Mouse (Mus musculus) ES-E14 (cell line): Measurements from ENCODE around the gene Ppp4r3a. TPM values are rescaled to one million over a fixed set of nuclear protein-coding genes. Genes with fewer than 3 reads are reported as not detected.

Experiments used
- DNase-seq: peaks from one replicate; pipeline ENCODE4 v3.0.0-alpha.2; 2013; ENCODE audit warnings: low read depth, low spot score
- H3K27ac ChIP-seq: 2 replicates; pipeline ENCODE4 v1.5.1; 2012; ENCODE audit warnings: low read depth, mild to moderate bottlenecking, low read length, moderate library complexity, mixed read lengths; ENCODE audit not compliant: poor library complexity, insufficient read depth, severe bottlenecking
- H3K36me3 ChIP-seq: 2 replicates; pipeline ENCODE4 v1.6.1; 2012; ENCODE audit warnings: mild to moderate bottlenecking, low read length, moderate library complexity, mixed read lengths; ENCODE audit not compliant: control insufficient read depth, poor library complexity, insufficient read depth, severe bottlenecking
- H3K4me1 ChIP-seq, 2 experiments: fragments of 150-350 bp in 1 of 2; sonication (generic) in 1 of 2; 2 replicates each; pipeline ENCODE4 v1.6.1; 2012; ENCODE audit warnings: low read length in 2 of 2, mild to moderate bottlenecking in 1 of 2, mixed read lengths in 1 of 2; ENCODE audit not compliant: control insufficient read depth in 2 of 2, insufficient read depth in 2 of 2, poor library complexity in 1 of 2
- H3K4me3 ChIP-seq, 2 experiments: fragments of 150-350 bp in 1 of 2; sonication (generic) in 1 of 2; 2 replicates each; pipeline ENCODE4 v1.5.1; 2012; ENCODE audit warnings: low read length in 2 of 2, low read depth in 1 of 2, mild to moderate bottlenecking in 1 of 2, mixed read lengths in 1 of 2; ENCODE audit not compliant: insufficient read depth in 1 of 2, poor library complexity in 1 of 2, severe bottlenecking in 1 of 2
- H3K9ac ChIP-seq: 2 replicates; pipeline ENCODE4 v1.6.1; 2012; ENCODE audit warnings: low read depth, mild to moderate bottlenecking, low read length, mixed read lengths; ENCODE audit not compliant: poor library complexity, insufficient read depth, severe bottlenecking
- H3K9me3 ChIP-seq: fragments of 150-350 bp; sonication (generic); 2 replicates; pipeline ENCODE4 v1.6.1; 2012; ENCODE audit warnings: low read depth, mild to moderate bottlenecking, low read length; ENCODE audit not compliant: control insufficient read depth, insufficient read depth
- CHD2 ChIP-seq: IDR thresholded peaks from 2 replicates; pipeline ENCODE4 v1.6.1; 2014; ENCODE audit warnings: mild to moderate bottlenecking, low read depth, low read length, inconsistent platforms
- HCFC1 ChIP-seq: IDR thresholded peaks from 2 replicates; pipeline ENCODE4 v1.6.1; 2012; ENCODE audit warnings: low read length, inconsistent platforms, borderline replicate concordance; ENCODE audit not compliant: insufficient read depth
- MAFK ChIP-seq: IDR thresholded peaks from 2 replicates; pipeline ENCODE4 v1.6.1; 2014; ENCODE audit warnings: mild to moderate bottlenecking, low read depth, low read length, inconsistent platforms; ENCODE audit not compliant: insufficient read depth
- ZC3H11A ChIP-seq: IDR thresholded peaks from 2 replicates; pipeline ENCODE4 v1.6.1; 2012; ENCODE audit warnings: low read depth, mild to moderate bottlenecking, inconsistent platforms, low read length, borderline replicate concordance
- ZNF384 ChIP-seq: IDR thresholded peaks from 2 replicates; pipeline ENCODE4 v1.6.1; 2012; ENCODE audit warnings: low read depth, low read length, inconsistent platforms
- in situ Hi-C, 2 experiments: fragments of 600-800 bp; cut with MboI; formaldehyde crosslinking; loops; one replicate each; pipeline ENCODE4 v1.15.1; 2025; ENCODE audit warnings: low sequenced_read_pairs in 2 of 2, inconsistent platforms in 1 of 2; ENCODE audit not compliant: unreplicated experiment in 2 of 2
- total RNA-seq: library from RNA; depleted of rRNA; stranded (reverse); fragments of 300-350 nt; gene quantifications from 2 replicates; pipeline ENCODE4 v1.2.3, GENCODE M21; 2012

Gene Ppp4r3a
- total RNA-seq, 1 experiment, result 87.1 TPM

- Histone ChIP-seq H3K4me1 (peaks cover 9 to 64% of the 10 kb centered on the region in 2 experiments), H3K27ac (no peak overlapping the region), H3K4me3 (no peak overlapping the region), H3K9me3 (no peaks in the 10 kb centered on the region), H3K9ac (no peak overlapping the region), H3K36me3 (peaks cover 5% of the 10 kb centered on the region; the same call in 1 of the 2 replicates)
- no peak for DNase-seq
- TF ChIP-seq MAFK (no peak), ZC3H11A (no peak), ZNF384 (no peak), CHD2 (no peak), HCFC1 (no peak)
- in situ Hi-C loops, result no loop called here
Measured at GRCm38 (mm10) chr12:100999061-100999954, 84.2 kb downstream of the Ppp4r3a start.

- H3K27ac ChIP-seq, result no peak overlapping the region
- H3K9ac ChIP-seq, result no peak overlapping the region
- H3K9me3 ChIP-seq, result no peaks in the 10 kb centered on the region
- H3K4me1 ChIP-seq, result peaks cover 9 to 65% of the 10 kb centered on the region in 2 experiments
- H3K36me3 ChIP-seq, result peaks cover 6% of the 10 kb centered on the region; the same call in 1 of the 2 replicates
- TF ChIP-seq HCFC1 (no peak), ZC3H11A (no peak), ZNF384 (no peak), CHD2 (no peak), MAFK (no peak)
- in situ Hi-C loops, result no loop called here
- DNase-seq, result no peak
- no peak overlapping the region for H3K4me3 ChIP-seq
Measured at GRCm38 (mm10) chr12:100998564-100998962, 84.9 kb downstream of the Ppp4r3a start.

- TF ChIP-seq HCFC1, result no peak
- TF ChIP-seq ZC3H11A, result no peak
- TF ChIP-seq CHD2, result no peak
- no peak for TF ChIP-seq MAFK
- TF ChIP-seq ZNF384, result no peak
- in situ Hi-C loops, result no loop called here
- peaks cover 8% of the 10 kb centered on the region; the same call in 1 of the 2 replicates for H3K36me3 ChIP-seq
- H3K4me1 ChIP-seq, result peaks cover 8 to 61% of the 10 kb centered on the region in 2 experiments
- H3K9ac ChIP-seq, result no peak overlapping the region
- no peak overlapping the region for H3K27ac ChIP-seq
- DNase-seq, result no peak
- H3K4me3 ChIP-seq, result no peak overlapping the region
- no peaks in the 10 kb centered on the region for H3K9me3 ChIP-seq
Measured at GRCm38 (mm10) chr12:100997830-100998563, 85.5 kb downstream of the Ppp4r3a start.

- no peak overlapping the region; a peak in 1 of 4 replicates for H3K4me3 ChIP-seq
- no peaks in the 10 kb centered on the region for H3K9me3 ChIP-seq
- peaks cover 8% of the 10 kb centered on the region; the same call in 1 of the 2 replicates for H3K36me3 ChIP-seq
- TF ChIP-seq ZNF384 (peak; percentile 98), MAFK (peak; percentile 34; the same call in 1 of the 2 replicates), CHD2 (no peak)
- no peak for DNase-seq
- H3K27ac ChIP-seq, result peak overlapping the region; percentile 70
- in situ Hi-C loops, result no loop called here
- no peak overlapping the region; the same call in 1 of the 2 replicates for H3K9ac ChIP-seq
- H3K4me1 ChIP-seq, result peaks cover 8 to 57% of the 10 kb centered on the region in 2 experiments
Measured at GRCm38 (mm10) chr12:100996378-100996898, 87.1 kb downstream of the Ppp4r3a start.
